Mouse (Mus musculus): ENCODE measurements around the gene Cd2ap.

The Cd2ap gene

DNA sequence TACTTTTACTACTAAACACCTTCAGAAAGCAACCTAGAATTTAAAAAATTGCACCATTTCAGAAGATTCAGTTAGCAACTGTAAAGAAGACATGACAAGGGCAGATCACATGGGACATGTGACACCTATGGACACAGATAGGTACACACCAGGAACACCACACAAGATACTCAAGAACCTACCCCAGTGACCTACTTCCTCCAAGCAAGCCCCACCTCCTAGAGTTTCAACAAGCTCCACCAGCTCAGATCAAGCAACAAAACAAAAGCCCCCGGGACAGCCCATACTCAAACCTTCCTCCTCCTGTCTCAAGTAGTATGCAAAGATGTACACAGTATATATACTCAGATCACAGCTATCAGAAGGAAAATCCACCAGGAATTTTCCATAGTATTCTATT lies 16.1 kb downstream of the Cd2ap start:
- no peak for DNase-seq (ENCODE audit: low read depth, low spot score)

DNA sequence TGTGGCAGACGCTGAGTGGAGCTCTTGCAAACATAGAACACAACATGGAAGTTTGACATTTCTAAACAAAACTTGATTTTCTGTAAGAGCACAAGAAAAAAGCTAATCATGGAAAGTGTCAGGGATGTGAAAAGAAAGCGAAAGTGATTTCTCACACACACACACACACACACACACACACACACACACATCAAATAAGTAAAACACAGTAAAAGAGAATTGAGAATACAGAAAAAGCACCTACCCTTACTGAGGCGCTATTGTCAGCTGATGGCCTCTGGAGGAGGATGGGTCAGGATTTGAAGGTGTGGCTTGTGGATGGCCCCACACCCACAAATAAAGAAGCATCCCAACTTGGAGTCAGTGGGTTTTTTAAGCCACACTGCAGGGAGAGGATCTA lies 19.0 kb downstream of the Cd2ap start:
- no peak for DNase-seq (ENCODE audit: low read depth, low spot score)

DNA sequence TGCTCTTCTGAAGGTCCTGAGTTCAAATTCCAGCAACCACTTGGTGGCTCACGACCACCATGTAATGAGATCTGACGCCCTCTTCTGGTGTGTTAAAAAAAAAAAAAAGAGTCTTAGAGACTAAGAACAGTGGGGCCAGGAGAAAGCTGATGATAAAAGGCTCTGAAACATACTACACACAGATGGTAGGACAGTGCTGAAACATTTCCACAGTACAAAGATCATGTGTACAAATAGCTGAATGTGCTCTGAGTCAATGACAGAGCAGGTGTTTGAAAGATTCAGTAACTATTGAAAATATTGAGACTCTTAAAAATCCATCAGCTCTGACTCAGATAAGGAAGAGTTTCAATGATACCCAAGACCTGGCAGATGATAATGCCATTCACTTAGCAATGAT lies 29.4 kb downstream of the Cd2ap start:
- DNase-seq (ENCODE audit: low read depth, low spot score), result no peak

DNA sequence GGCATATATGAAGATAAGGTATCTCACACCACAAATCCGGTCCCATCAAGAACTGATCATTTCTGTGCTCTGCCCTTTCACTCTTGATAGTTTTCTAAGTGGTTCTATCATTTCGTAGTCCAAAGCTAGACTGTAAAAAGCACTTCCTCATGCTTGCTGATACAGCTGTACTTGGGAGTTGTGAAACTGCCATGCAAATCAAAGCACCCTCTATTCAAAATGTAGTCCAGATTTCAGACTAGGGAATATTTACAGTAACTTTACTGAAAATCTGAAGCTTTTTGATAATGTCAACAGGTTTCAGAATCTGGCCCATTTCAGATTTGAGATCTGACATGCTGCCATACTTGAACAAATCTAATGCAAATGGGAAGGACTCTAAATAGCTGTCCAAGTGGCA lies 39.3 kb downstream of the Cd2ap start:
- DNase-seq (ENCODE audit: low read depth, low spot score), result no peak

DNA sequence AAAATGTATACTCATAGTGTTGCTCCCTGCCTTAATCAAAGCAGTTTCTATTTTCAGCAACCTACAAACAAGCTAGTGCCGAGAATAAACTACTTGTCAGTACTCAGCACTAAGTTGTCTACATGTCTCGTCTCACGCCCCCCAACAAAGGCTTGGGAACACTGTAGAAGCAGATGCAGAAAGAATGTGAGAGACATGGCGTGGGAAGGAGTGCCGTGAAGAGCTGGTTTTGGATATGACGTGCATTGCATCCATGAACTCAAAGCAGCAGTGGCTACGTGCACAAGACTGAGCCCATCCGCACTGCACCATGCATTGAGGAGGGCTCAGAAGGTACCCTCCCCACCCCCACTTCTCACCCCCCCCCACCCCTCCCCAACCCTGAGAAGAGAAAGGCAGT lies 53.7 kb downstream of the Cd2ap start:
- DNase-seq (ENCODE audit: low read depth, low spot score), result no peak

DNA sequence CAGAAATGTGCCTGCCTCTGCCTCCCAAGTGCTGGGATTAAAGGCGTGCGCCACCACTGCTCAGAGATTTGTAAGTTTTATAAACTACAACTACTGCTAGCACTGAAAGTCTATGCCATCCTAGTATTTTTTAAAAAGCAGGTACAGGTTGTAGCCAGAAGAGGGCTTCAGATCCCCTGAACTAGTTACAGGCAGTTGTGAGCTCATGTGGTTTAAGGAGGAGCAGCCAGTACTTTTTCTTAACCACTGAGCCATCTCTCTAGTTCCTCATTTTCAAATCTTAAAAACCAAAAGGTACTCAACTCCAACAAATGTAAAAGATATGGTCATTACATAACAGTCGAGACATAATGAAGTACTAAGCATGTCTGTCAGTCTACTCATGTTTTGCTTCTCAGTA lies 61.1 kb downstream of the Cd2ap start:
- peak; percentile 25 for DNase-seq (ENCODE audit: low read depth, low spot score)

DNA sequence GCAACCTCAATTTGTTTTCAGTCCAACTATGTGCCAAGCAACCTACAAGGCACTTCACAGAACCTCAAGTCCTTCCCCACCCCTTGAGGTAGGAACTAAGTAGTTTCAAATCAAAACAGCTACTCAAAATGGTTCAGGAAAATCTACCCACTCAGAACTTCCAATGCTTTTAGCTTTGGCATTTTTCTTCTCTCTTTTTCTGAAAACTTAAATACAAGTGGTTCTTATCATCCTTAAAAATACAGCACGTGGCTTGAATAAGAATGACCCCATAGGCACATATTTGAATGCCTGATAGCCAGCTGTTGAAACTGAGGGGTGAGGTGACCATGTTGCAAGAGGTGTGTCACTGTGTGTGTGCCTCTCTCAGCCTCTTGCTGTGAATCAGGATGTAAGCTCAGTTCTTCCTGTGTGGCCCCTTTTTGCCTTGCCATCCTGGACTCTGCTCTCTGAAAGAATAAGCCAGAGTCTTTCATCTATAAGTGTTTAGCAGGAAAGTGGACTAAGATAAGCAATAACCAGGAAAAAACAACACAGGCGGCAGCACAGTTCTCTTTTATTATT lies 84.0 kb downstream of the Cd2ap start:
- DNase-seq (ENCODE audit: low read depth, low spot score), result no peak

DNA sequence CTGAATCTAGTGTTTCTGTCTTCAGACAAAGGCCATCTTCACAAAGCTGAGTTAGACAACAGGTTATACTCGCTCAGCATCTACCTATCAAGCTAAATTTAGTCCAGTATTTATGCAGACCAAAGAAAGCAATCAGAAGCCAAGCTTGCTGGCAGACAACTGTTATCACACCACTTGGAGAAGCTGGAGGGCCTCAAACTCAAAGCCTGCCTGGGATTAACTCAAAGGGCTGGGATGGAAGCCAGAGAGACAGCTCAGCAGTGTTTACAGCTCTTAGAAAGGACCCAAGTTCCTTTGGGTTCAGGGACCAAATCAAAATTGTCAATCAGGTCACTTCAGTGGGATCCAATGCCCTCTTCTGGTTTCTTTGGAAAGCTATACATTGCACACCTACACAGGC lies 85.7 kb downstream of the Cd2ap start:
- DNase-seq (ENCODE audit: low read depth, low spot score), result peak; percentile 19

DNA sequence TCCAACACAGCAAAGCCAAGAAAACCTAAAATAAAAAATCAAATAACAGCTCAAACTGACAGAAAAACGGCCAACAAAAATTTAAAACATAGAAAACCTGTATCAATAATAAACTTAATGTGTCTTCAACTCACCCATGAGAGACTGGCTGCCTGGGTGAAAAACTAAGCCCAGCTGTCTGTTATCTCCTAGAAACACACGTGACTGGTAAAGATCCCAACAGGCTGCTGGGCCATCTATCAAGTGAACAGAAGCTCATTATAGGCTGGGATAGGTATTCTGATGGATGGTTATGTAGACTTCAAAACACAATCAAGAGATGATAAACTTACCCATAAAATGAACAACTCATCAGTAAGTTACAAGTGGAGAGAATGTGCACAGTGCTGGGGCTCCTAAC lies 86.7 kb downstream of the Cd2ap start:
- DNase-seq (ENCODE audit: low read depth, low spot score), result no peak

DNA sequence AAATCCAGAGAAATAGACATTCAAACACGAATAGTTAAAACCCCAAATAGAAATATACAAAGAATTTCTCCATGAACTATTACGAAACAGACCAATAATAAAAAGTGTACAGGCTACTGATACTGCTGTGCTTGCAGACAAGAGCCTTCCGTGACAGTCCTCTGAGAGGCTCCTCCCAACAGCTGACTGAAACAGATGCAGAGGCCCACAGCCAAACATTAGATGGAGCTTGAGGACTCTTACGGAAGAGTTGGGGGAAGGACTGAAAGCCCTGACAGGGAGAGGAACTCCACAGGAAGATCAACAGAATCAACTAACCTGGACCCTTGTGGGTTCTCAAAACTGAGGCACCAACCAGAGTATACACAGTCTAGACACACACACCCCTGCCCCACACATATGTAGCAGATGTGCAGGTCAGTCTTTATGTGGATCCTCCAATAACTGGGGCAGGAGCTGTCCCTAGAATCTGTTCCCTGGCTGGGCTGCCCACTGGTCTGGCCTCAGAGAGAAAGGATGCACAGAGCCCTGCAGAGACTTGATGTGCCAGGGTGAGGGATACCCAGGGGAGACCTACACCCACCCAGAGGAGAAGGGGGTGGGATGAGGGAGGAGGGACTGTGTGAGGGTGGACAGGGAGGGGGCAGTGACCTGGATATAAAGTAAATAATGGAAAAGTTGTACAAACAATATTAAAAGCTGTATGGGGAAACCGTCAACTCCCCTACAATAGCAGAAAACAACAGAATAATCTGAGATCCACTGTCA lies 87.6 kb downstream of the Cd2ap start:
- DNase-seq (ENCODE audit: low read depth, low spot score), result no peak

DNA sequence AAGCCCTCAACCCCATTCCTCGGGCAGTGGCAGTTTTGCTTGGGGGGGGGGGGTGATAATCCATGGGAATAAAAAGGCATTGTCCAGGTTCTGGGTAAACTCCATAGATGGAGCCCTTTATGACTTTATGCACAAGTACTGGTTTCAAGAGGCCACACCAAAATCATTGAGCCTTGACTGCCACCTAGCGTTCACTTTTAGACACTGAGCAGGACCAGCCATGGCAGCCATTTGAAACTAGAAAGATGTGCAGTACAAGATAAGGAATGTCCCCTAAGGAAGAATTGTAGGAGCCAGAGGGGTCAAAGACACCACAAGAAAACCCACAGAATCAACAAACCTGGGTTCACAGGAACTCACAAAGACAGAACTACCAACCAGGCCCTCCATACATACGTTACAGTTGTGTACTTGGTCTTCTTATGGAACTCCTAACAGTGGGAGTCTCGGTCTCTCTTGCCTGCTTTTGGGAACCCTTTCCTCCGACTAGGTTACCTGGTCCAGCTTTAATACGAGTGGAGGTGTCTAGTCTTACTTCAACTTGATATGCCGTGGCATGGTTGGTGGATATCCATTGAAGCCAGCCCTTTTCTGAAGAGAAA lies 94.2 kb downstream of the Cd2ap start:
- DNase-seq (ENCODE audit: low read depth, low spot score), result peak; percentile 92

DNA sequence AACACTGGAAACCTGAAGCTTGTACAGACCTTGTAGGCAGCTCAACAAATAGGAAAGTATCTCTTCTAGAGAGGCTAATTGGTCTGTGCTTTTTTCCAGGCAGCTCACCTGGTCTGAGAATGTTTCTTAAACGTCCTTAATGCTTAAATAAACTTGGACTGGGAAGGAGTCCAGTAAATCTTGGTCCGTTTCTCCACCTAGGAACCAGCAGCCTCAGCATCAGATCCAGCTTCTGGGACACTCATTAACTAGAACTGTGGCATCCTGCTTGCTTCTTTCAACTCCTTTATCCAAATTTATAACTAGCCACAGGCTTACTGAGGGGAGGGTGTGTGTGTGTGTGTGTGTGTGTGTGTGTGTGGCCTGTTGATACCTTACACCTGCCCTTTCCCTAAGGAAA lies 122.7 kb downstream of the Cd2ap start:
- DNase-seq (ENCODE audit: low read depth, low spot score), result no peak

DNA sequence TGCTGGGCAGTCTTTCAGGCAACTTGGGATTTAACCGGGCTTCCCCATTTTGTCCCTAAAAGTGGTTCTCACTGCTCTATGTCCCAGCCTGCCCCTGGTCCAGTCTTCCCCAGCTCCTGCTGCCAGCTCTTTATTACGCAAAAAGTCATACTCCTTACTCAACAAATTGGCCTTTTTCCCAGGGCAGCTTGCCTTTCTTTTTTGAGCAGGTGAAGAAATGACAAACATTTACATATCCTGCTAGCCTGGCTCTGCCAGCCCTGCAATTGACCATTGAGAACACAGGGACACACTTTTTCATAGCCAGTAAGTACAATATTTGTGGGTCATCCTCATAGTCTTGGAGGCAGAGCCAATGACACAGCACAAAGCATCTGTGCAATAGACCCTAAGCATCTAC lies 124.3 kb downstream of the Cd2ap start:
- DNase-seq (ENCODE audit: low read depth, low spot score), result peak; percentile 33

DNA sequence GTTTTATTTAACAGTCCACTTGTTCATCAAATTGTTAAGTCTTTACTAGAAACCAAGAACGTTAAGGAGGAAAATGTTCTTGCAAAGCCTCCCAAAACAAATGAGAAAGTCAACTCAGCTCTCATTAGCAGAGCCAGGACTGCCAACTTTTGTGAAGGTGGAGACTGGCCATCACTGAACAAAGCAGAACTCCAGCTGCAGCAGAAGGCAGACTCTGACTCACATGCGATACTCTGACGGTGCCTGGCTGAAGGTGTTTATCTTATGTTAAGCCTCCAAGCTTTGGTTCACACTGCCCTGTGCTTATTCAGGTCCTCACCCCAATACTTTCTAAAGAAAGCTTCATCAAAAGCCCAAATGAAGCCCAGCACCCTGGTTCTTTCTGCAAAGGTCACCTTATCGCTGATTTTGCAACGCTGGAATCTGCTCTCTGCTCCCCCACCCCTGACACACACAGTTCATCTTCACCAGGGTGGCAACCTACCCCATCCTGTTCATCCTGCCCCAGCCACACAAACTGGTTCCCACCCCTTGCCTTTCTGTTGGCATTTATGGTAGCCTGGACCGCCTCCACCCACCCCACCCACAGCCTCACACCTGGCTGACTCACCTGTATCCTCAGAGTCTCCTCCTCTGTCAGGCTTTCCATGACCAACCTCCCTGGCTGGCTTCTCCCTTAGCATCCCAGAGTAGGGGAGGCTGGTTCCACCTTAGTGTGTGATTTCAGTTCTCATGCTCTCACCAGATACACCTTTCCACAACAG lies 130.6 kb downstream of the Cd2ap start:
- no peak for DNase-seq (ENCODE audit: low read depth, low spot score)
